Mouse (Mus musculus) bone marrow macrophage, adult 2 months (primary cell): ENCODE measurements around the gene Mrps7.

Source experiments
- CTCF ChIP-seq: IDR thresholded peaks from 2 replicates; pipeline ENCODE4 v1.5.1; 2012; ENCODE audit warnings: low read depth, mild to moderate bottlenecking, low read length, moderate library complexity
- POLR2A ChIP-seq: IDR thresholded peaks from 2 replicates; pipeline ENCODE4 v1.6.1; 2012; ENCODE audit warnings: mild to moderate bottlenecking, low read depth, low read length, borderline replicate concordance

DNA sequence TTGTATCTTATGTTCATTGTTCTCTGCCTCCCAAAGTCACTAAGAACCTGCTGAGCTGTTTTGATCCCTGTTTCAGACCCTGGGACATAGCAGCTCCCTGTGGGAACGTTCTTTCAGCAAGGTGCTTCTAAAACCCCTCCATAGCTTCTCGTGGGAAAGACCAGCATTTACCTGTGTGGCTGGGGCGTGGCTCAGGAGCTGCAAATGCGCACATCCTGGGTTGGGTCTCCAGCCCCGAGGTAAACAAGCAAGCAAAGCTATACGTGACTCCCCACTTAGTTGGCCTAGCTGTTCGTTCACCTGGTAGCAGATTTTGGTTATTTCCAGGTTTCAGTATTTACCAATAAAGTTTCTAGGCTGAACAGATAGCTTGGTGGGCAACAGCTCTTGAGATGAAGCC lies 28.5 kb downstream of the Mrps7 start:
- no peak for TF ChIP-seq CTCF
- no peak for TF ChIP-seq POLR2A
